Mouse (Mus musculus): ENCODE data around the gene Mgat5.

Mgat5 gene

DNA sequence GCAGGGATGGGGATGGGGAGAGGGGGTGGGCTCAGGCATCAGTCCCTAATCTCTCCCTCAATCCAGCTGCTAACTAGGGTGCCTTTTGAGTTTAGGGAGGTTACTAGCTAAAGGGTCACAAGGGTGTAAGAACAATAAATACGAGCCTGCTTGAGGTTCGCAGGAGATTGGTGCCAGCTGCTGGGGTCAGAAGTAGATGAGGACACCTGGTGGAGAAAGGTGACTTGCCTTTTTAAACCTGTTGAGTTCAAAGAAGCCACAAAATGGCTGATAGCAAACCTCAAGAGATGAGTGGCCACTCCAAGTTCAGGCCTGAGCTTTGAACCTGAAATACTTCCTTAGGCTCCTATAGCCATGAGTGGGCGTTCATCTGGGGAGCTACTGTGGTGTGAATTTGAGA lies 236.9 kb downstream of the Mgat5 start:
- no peak for DNase-seq (ENCODE audit: low spot score)

DNA sequence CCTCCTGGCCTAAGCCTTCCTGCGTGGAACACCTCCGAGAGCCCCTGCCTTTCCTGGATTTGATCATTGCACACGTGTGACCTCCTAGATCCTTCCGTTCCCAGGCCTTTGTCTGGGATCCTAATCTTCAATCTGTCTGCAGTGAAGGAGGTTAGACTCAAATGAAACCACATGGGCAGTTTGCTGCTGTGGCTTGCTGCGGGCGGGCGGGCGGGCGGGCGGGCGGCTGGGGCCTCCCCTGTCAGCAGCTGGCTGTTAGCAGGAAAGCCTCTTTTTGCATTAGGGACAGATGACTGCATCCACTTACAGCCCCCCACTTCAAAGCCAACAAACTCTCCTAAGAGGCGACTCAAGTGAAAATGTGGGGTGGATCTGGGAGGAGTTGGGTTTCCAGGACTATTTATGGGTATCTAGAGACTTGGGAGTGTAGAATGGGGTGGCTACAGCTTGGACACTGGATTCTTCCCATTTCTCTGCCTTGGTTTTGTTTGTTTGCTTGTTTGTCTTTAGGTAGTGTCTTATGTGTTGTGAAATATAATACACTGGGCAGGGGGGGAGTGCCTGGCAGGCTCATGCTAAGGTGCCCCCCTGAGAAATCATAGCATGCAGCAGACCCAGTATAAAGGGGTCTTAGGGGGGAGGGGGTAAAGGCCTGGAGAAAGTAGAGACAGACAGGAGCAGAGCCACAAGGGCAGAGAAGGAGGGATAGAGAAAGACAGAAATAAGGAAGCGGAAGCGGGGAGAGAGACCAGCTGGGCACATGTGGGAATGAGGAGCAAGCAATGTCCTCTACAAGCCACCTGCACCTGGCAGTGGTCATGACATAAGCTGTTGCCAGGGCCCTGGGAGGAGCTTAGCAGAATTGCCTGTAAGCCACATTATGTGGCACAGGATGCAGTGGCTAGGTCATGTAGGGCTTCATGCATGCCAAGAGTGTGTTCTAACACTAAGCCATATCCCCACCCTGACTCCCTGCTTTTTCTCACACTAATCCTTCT lies 238.4 kb downstream of the Mgat5 start:
- DNase-seq (ENCODE audit: low spot score), result peak; percentile 79

DNA sequence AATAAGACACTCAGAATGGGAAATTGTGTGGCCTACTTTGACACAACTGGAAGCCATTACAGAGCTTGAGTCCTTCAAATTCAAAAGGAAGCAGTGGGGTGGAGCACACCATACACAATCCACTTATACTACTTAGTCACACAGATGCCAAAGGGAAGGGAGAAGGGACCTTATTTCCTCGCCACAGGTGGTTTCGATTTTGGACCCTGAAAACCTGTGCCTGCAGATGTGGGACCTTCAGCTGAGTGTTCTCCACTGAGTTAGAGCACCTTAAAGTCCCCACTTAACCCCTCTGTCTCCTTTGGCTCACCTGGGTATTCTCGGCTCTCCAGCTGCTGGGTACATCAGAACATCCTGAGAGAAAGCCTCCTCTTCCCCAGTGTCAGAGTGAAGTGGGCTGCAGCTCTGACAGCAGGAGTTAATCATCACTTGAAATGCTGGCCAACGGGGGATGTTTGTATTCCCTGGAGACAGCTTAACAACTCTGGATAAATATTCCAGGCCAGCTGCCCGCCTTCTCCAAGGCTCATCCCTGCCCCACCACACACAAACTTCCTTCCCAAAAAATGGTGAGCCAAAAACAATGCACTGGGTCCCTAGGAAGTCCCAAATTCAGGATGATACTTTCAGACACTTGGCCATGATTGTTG lies 240.1 kb downstream of the Mgat5 start:
- no peak for DNase-seq (ENCODE audit: low spot score)

DNA sequence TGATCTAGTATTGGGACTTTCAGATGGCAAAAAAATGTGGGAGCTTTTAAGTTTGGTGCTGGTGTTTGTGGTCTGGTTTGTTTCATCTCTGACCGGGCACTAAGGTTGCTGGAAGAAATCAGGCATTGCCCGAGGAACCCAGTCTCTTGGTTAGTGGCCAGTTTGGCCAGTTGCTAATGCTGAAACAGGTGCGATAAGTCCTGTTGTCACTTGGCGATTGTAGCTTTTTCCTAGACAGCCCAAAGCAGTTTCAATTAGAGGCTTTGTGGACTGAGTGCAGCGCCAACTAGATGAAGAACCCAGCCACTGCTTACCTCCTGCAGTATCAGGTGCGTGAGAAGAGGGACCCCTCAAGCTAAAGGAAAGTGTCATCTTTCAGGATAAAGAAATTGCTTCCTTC lies 248.6 kb downstream of the Mgat5 start:
- no peak for DNase-seq (ENCODE audit: low spot score)

DNA sequence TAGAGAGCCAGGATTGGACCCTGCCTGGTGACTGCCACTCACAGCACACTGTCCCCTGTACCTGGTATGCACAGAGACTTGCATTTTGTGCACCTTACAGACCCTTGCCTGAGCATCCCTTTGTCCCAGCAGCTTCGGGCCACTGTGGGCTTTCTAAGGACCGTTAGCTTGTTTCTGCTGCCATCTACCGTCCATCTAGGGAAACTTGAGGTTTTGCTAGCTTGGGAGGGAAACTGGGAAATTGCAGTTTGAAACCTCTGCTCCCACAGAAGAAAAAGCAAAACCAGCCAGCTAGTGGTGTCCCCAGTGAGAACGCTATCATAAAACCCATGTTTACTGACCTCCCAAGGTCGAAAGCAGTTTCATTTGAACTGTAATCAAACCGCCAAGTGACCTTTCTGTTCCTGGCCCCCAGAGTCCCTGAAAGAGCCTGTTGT lies 254.2 kb downstream of the Mgat5 start:
- DNase-seq (ENCODE audit: low spot score), result peak; percentile 93

DNA sequence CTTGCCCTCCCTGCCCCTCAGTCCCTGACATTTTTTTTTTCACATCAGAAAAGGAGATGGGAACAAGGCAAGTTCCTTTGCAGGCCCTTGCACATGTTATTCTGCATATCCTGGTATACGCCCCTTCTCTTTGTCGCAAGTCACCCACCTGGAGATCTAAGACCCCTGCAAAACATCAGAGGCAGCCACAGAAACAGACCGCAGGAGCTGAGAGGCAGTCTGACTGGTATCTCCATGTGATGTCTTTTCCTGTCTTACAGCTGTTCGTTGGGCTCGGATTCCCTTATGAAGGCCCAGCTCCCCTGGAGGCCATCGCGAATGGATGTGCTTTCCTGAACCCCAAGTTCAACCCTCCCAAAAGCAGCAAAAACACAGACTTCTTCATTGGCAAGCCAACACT lies 254.8 kb downstream of the Mgat5 start:
- DNase-seq (ENCODE audit: low spot score), result no peak

DNA sequence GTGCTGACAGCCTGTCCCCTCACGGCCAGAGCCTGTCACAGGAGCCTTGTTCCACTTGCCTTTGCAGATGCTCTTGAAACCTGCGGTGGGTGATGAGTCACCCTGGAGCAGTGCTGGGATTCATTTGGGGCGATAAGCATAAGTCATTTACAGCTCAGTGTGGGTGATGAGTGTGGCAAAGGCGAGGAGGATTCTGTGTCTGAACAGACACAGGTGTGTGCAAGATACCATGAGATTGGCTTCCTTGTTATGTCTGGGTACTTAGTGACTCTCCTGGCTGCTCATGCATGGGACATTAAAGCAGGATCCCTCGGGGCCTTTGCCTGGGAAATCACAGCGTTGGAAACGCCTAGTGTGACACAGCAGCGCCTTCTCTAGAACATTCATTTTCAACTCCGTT lies 256.2 kb downstream of the Mgat5 start:
- peak; percentile 25 for DNase-seq (ENCODE audit: low spot score)

DNA sequence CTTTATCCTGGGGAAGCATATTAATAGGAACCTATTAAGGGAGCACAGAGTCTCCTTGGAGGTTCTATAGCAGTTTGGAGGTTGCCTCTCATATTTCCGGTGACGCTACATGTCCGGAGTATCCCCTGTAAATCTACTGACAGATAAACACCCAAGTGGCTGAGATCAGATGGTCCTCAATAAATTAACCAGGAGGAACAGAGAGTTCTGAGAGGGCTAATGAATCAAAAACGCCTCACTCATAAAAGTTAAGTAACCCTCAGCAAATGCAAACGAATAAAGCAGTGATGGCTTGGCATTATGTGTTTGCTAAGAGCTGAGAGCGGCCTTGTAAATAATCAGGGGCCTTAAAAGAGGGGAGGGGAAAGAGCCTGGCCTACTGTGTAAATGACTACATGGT lies 259.2 kb downstream of the Mgat5 start:
- no peak for DNase-seq (ENCODE audit: low spot score)

DNA sequence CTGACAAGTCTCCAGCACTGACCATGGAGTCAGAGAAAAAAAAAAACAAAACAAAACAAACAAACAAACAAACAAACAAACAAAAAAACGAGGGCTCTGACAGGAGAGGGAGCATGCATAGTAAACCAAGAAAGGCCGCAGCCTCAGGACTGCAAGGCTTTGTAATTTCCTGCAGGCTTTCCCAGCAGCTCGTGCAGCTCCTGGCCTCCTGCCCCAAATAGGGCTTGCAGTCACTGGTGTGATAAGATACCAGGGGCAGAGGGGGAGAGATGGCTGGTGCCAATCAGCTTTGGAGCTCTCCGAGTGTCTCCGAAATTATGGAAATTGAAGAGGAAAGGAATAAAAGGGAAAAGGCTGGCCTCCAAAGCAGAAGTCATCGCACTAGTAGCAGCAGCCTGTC lies 260.5 kb downstream of the Mgat5 start:
- DNase-seq (ENCODE audit: low spot score), result no peak

DNA sequence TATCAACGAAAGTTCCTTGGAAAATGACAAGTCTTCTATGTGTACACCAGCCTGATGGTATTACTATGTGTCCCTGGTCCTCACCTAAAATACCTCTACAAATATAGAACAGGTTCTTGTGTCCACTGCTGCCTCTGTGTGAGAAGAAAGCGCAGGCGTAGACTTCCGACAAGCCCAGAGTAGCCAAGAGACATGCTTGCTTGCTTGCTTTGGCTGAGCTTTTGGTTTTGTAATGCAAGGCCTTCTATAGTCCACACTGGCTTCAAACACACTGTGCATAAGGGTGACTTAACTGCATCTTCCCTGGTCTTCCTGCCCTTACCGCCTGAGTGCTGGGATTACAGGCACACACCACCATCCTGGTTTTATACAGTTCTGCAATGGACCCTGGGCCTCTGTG lies 262.4 kb downstream of the Mgat5 start:
- no peak for DNase-seq (ENCODE audit: low spot score)

DNA sequence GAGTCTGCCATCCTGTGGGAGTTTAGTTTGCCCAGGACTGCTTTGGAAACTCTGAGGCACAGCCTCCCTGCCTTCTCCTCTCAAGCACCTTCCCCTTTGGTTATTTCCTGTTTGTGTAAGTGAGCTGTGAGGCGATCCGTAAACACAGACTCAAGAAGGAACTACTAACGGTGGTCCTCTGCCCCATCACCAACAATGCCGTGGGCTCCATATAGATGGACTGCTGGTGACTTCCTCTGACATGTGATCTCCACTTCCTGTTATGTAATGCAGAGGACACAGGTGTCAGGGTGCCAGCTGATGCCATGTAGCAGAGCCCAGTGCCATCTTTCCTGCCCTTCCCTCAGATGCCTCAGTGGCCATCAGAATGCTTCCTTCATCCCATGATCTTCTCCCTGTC lies 265.4 kb downstream of the Mgat5 start:
- DNase-seq (ENCODE audit: low spot score), result no peak

DNA sequence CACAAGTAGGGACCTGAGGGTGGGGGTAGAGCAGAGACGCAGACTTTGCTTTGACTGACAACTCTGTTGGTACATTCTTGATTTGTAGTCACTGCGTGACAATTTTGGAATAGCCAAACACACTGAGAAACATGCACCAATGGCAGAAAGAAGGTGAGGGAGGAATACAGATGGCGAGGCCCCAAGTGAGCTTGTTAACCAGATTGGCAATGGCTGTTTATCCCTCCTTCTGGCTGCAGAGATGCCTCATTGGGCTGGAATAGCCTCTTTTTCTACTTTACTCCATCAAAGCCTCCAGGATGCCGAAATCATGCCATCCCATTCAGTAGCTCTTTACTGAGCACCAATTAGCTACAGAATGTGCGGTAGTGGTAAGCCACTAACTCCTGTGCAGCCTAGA lies 270.9 kb downstream of the Mgat5 start:
- DNase-seq (ENCODE audit: low spot score), result no peak

DNA sequence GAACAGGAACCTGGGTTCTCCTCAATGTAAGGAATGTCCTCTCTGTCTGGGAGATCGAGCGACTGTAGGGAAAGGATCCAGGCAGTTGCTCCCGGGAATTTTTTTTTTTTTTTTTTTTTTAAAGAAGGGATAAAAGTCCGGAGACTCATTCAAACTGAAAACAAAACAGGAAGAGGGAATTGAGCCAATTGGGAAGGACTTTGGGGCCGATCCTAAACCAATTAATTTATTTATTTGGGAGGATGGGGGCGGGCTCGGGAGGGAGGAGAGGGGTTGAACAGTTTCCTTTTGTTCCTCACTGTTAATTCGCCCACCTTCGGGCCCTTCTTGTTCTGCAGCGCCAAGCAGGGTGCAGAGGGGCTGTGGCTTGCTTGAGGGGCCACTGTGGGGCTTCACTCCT lies 278.1 kb downstream of the Mgat5 start:
- DNase-seq (ENCODE audit: low spot score), result no peak

DNA sequence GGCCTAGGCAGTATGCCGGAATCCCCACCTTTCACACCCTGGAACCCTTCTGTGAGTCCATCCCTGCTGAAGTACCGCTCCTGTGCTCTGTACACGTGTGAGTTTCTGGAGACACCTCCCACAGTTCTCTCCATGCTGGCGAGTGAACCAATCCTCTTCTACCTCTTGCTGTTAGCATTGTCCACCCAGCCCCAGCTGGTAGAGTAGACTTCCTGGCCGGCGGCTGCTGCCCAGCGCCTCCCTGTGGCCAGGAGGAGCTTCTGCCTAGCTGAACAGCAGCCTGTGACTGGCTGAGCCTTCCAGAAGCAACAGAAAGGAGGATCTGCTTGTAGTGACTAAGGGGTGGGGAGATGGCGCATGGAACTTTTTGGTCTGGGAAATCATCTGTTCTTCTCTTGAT lies 279.4 kb downstream of the Mgat5 start:
- DNase-seq (ENCODE audit: low spot score), result no peak

DNA sequence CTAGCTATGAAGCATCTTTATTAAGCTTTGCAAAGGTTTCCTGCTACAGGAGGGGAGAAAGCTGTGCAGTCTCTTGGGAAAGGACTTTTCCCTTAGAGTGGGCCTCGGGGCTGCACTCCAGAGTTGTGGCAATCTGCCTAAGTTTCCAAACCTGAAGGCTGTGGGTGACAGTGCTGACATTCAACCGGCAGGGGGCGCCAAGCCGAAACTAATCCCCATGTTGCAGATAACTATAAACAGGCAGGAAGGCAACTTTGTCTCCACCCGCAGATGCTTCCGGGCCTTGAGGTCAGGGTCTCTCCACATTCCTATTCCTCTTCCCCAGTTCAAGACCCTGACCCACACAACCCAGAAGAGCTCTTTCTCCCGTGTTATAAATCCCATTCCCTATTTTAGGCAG lies 280.0 kb downstream of the Mgat5 start:
- DNase-seq (ENCODE audit: low spot score), result peak; percentile 70

DNA sequence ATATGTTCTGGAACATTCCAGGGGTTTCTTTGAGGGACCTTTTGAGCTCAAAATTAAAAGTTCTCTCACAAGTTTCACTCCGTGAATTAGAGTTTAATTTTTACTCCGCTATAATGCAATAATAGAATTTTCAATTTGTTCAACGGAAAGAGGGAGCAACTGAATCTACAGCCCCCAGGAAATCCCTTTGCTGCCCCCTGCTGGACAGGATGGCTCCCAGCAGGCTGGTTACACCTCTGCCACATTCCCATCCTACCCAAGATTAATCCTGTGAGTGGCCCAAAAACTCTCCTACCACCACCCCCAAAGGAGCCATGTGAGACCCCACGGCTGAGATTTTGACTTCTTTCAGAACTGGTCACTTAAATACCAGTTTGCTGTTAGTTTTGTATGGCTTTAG lies 282.3 kb downstream of the Mgat5 start:
- peak; percentile 35 for DNase-seq (ENCODE audit: low spot score)

DNA sequence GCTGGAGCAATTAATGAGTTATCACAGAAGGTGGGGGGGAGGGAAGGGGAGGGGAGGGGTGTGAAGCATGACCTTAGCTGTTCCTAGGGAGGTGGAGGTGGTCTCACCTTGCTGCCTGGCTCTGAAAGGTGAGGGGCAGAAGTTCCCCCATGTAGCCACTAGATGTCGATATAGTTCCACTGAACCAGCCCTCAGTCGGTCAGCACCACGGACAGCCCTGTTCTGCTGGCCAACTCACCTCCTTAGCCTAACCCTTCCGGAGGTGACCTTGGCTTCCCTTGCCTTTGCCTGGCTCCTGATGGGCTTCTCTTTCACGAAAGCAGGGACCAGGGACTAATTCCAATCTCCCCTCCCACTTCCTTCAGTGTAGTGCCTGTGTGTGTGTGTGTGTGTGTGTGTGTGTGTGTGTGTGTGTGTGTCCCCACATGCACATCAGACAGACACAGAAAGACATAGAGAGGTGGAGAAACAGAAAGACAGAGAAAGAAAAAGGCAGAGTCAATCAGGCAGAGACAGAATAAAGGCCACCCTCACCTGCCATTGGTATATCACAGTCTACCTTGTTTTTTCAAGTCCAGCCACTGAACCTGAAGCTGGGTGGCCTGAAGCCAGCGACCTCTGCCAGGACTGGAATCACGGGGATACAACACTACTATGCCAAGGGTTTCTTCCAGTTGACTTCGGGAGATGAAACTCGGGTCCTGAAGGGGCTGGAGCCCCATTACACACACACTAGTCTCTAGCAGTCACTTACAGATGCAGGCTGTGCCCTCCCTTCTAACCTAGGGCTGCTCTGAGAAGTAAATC lies 292.1 kb downstream of the Mgat5 start:
- DNase-seq (ENCODE audit: low spot score), result peak; percentile 84

DNA sequence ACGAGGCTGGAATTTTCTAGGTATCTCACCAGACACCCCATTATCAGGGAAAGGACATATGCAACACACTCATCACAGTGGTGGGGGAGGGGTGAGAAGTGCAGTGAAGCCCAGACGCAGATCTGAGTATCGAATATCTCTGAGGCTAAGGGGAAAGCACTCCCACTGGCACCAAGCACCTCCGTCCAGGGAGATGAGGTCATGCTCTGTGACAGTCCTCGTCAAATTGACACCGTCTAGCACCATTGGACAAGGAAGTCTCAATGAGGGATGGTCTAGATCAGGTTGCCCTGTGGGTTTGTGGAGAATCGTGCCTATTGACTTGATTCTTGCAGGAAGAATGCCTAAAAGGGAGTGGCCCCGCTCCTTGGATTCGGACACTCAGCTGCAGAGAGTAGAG lies 293.9 kb downstream of the Mgat5 start:
- DNase-seq (ENCODE audit: low spot score), result no peak

DNA sequence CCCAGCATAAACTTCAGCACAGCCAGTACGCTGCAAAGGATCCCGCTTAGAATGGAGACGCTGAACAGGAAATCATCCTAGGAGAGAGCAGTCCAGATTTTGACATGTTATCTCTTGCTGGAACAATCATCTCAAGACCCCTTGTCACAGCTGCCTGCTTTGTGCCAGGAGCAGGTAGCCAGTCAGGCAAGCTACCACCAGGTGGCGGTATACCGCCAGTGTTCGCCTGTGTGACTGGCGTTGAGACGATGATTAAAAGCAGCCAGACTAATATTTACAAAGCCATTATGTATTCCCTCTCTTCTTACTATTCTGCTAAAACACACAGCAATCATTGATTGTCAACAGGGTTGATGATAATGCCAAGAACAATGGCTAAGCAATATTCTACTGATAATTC lies 295.4 kb downstream of the Mgat5 start:
- peak; percentile 93 for DNase-seq (ENCODE audit: low spot score)

DNA sequence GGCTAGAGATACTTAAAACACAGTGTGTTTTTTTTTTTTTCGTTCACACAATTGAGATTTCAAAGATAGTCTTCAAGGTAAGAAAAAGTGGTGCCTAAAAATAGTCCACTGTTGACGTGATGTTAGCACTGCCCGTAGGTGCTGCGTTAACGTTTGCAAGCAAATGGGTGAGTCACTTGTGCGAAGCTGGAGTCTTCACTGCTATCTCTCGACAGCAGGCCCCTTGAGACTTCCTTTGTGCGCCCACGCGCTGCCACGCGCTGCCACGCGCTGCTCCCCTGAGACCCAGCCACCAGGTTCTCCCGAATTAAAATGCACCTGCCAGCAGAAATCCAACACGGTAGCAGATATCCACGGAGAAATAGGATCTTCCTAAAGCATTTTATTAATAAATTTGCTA lies 295.9 kb downstream of the Mgat5 start:
- no peak for DNase-seq (ENCODE audit: low spot score)

DNA sequence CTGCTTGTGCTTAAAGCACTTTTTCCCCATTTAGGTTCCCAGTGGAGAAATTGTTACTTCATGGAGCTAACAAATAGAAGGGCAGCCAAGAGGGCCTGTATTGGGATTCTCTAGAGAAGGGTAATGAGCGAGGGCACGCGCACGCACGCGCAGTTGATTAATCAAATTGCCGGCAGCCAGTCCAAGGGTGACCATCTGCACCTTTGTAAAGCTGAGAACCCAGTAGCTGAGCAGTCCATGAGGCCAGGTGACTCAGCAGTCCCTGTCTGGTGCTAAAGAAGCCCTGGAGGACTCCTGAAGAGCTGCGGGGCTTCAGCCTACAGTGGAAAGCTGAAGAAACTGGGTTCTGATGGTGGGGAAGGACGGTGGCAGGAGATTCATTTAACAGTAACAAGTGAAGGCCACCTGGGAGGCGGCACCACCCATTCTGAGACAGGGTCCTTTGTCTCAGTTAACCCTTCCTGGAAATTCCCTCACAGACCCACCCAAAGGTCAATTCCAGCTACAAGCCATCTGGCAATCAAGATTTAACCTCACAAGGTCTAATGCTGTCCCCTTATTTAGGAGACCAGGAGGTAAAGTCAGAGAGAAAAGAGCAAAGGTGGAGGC lies 302.3 kb downstream of the Mgat5 start:
- DNase-seq (ENCODE audit: low spot score), result no peak

DNA sequence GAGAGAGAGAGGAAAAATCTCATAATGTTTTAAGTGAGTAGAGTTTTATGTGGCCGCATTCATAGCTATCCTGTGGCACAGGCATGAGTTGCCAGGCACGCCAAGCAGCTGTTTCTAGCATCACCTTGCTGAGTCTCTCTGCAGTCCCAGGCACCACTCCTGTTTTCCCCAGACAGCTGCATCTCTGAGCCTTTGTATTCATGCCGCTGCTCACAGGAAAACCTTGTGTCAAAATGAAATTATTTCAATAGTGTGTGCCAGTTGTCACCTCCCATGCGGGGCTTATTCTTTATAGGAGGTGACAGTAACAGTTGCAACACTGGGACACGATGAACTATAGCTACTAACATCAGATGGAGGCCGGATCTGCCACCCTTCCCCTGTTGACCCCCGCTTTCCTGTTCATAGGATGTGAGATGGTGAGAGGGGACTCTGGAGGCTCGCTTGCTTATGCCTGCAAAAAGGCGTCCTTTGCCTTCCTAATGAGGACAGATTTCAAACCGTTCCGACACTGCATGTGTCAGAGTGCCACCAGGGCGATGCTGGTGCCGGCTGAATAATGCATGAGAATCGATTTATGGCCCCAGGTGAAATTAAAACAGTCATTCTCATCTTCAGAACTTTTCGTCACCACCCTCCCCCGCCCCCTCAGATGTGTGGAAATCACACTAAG lies 303.4 kb downstream of the Mgat5 start:
- DNase-seq (ENCODE audit: low spot score), result peak; percentile 29

All from retina, embryonic 14.5 days (tissue).